Mouse (Mus musculus): ENCODE measurements around the gene Angpt4.

- TF ChIP-seq FLI1 (IDR thresholded peaks at IDR 0.05; ENCODE audit: low read length) (no peak), GATA1 (IDR thresholded peaks at IDR 0.05; ENCODE audit: borderline replicate concordance, low read length) (no peak)
These were observed at the start of gene Angpt4 for GRCm38 (mm10) chr2:151910919-151911500.

Data from megakaryocyte, embryonic 14.5 days (primary cell).